Mouse (Mus musculus) urinary bladder, postnatal 25 days (tissue): ENCODE measurements around the gene Zdhhc22.

Source experiments
- DNase-seq: peaks from one replicate; pipeline ENCODE4 v3.0.0; 2022; ENCODE audit warnings: low spot score

Gene Zdhhc22

GRCm38 (mm10) chr12:86936587-86937343 is 53.5 kb downstream of the Zdhhc22 start:
- no peak for DNase-seq

- DNase-seq: no peak
These were observed 54.4 kb downstream of the Zdhhc22 start for GRCm38 (mm10) chr12:86935692-86936282.

- no peak for DNase-seq
These were observed 55.5 kb downstream of the Zdhhc22 start for GRCm38 (mm10) chr12:86934748-86935147.

GRCm38 (mm10) chr12:86932575-86932952 is 57.7 kb downstream of the Zdhhc22 start:
- DNase-seq: no peak

- DNase-seq: peak; percentile 44
These were observed 58.2 kb downstream of the Zdhhc22 start for GRCm38 (mm10) chr12:86931919-86932574.

GRCm38 (mm10) chr12:86930934-86931729 is 59.1 kb downstream of the Zdhhc22 start:
- no peak for DNase-seq
